Mouse (Mus musculus) heart, adult 2 months (tissue): ENCODE data around the gene Mapre3.

Experiments used
- CTCF ChIP-seq: fragments of 200-600 bp; IDR thresholded peaks from 2 replicates; pipeline ENCODE4 v1.8.1; 2022; ENCODE audit warnings: antibody characterized with exemption, mild to moderate bottlenecking, moderate library complexity
- POLR2A ChIP-seq: fragments of 200-500 bp; IDR thresholded peaks from 2 replicates; pipeline ENCODE4 v1.6.1; 2011; ENCODE audit warnings: mild to moderate bottlenecking, low read depth, low read length, control low read depth; ENCODE audit not compliant: insufficient read depth

GRCm38 (mm10) chr5:30824124-30824988 lies 9.9 kb downstream of the Mapre3 start:
- TF ChIP-seq POLR2A (no peak), CTCF (no peak)
